Mouse (Mus musculus) heart, embryonic 11.5 days (tissue): ENCODE data around the gene Tm4sf4. TPM values are rescaled to one million over a fixed set of nuclear protein-coding genes. Genes with fewer than 3 reads are reported as not detected.

Experiments
- ATAC-seq: fragments of 200-750 bp; cut with Nextera tagmentation; replicated peaks from 2 replicates; pipeline ENCODE4 v1.8.0; 2017; ENCODE audit warnings: moderate library complexity; ENCODE audit not compliant: insufficient number of reproducible peaks, low FRiP score, low TSS enrichment
- H3K27ac ChIP-seq: fragments of 300-500 bp; sonication (generic); 2 replicates; pipeline ENCODE4 v1.5.1; 2014; ENCODE audit warnings: mild to moderate bottlenecking, low read depth, low read length
- H3K27me3 ChIP-seq: fragments of 300-500 bp; sonication (generic); 2 replicates; pipeline ENCODE4 v1.6.1; 2014; ENCODE audit warnings: mild to moderate bottlenecking, low read length, mixed read lengths; ENCODE audit not compliant: control insufficient read depth, insufficient read depth
- H3K36me3 ChIP-seq: fragments of 300-500 bp; sonication (generic); 2 replicates; pipeline ENCODE4 v1.6.1; 2014; ENCODE audit warnings: mild to moderate bottlenecking, low read length, moderate library complexity, mixed read lengths; ENCODE audit not compliant: control insufficient read depth, insufficient read depth
- H3K4me1 ChIP-seq: fragments of 300-500 bp; sonication (generic); 2 replicates; pipeline ENCODE4 v1.6.1; 2014; ENCODE audit warnings: low read length; ENCODE audit not compliant: control insufficient read depth, insufficient read depth
- H3K4me2 ChIP-seq: fragments of 300-500 bp; sonication (generic); 2 replicates; pipeline ENCODE4 v1.6.1; 2014; ENCODE audit warnings: mild to moderate bottlenecking, moderate library complexity
- H3K4me3 ChIP-seq: fragments of 300-500 bp; sonication (generic); 2 replicates; pipeline ENCODE4 v1.5.1; 2014; ENCODE audit warnings: low read depth, low read length
- H3K9ac ChIP-seq: fragments of 300-500 bp; sonication (generic); 2 replicates; pipeline ENCODE4 v1.6.1; 2014; ENCODE audit warnings: mild to moderate bottlenecking, low read depth, low read length, moderate library complexity
- H3K9me3 ChIP-seq: fragments of 300-500 bp; sonication (generic); replicated peaks from 2 replicates; pipeline ENCODE4 v1.6.1; 2016; ENCODE audit warnings: low read length; ENCODE audit not compliant: control insufficient read depth
- WGBS: fragments of 180-500 bp; shearing (Covaris S2); extraction: QIAGEN DNeasy Blood & Tissue Kit; methylation state at CpG from one replicate; pipeline ENCODE4 v1.1.7; 2014; ENCODE audit not compliant: insufficient replicate concordance; 5-methylcytosine and 5-hydroxymethylcytosine counted together
- polyA plus RNA-seq: library from polyadenylated mRNA; unstranded; fragments of >200 nt; fragmentation: Nextera tagmentation; extraction: Ambion mirVana; gene quantifications from 2 replicates; pipeline ENCODE4 v1.2.1, GENCODE M21; 2014

Tm4sf4 gene
- polyA plus RNA-seq, 1 experiment from 2014 or later, result 1.2 TPM

DNA sequence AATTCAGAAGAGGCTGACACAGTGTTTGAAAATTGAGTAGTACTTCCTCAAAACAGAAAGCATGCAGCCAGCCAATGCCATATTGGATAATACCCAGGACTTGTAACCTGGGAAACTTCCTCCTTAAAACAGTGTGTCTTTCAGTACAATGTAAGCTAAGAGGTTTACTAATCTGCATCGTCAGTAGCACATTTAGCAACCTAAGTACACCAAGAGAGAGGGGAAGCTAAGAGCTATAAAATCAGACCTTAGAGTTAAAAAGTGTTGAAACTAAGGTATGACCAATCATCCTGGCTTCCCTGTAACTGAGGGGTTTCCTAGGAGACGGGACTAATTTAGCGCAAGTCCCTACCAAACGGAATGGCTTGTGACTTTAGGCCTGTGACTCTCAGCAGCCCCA is 61.0 kb downstream of the Tm4sf4 start:
- peaks cover 2% of the 10 kb centered on the region; the same call in 1 of the 2 replicates for H3K36me3 ChIP-seq
- 80% methylated on average over 4 of the region's 4 CpGs for WGBS
- peaks cover 6% of the 10 kb centered on the region; the same call in 1 of the 2 replicates for H3K4me1 ChIP-seq
- ATAC-seq, result no peak
- no peak overlapping the region for H3K4me3 ChIP-seq
- no peak overlapping the region for H3K27ac ChIP-seq
- no peaks in the 10 kb centered on the region for H3K9me3 ChIP-seq
- H3K9ac ChIP-seq, result no peak overlapping the region
- H3K27me3 ChIP-seq, result no peaks in the 10 kb centered on the region
- H3K4me2 ChIP-seq, result no peak overlapping the region

DNA sequence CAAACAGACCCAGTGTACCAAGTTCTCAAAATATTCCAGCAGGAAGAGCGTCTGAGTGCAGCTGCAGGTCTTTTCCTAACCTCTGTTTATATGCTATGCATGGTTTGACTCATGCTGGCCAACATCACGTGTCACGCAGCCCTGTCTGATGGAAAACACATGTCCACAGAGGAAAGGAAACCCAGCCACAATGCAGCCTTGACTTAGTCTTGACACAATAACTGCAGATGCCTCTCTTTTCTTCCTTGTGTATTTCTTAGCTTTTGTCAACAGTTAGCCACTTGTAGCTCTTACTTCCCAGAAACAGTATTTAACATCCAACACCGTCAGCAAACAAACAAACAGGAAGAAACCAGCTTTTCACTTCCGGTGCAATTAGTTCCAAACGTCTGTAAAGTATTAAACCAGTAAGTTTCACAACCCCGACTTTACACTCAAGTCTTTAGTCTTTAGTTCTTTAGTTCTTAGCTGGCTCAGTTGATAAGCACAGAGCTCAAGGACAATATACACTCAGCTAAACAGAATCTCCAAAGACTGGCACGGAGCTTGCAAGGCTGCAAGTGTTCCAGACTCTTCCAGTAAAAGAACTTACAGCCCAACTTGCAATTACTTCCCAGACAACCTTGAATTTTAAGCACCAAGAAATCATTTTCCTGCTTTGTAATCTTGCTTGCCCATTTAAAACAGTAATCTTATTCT is 62.5 kb downstream of the Tm4sf4 start:
- Histone ChIP-seq H3K27me3 (no peaks in the 10 kb centered on the region), H3K4me1 (peaks cover 6% of the 10 kb centered on the region; the same call in 1 of the 2 replicates), H3K9ac (no peak overlapping the region), H3K36me3 (no peaks in the 10 kb centered on the region; the same call in 1 of the 2 replicates), H3K4me2 (no peak overlapping the region), H3K9me3 (no peaks in the 10 kb centered on the region), H3K4me3 (no peak overlapping the region), H3K27ac (peak overlapping the region; percentile 55)
- ATAC-seq, result peak; percentile 68; the same call in 1 of the 2 replicates
- WGBS, result 48% methylated on average over 8 of the region's 8 CpGs

Other genes with a start within 250 kb of the Tm4sf4 start
- gene Tm4sf1, start 123.3 kb upstream of the Tm4sf4 start, polyA plus RNA-seq, result 115 TPM in 2 replicates
- gene Wwtr1, start 150.6 kb downstream of the Tm4sf4 start, polyA plus RNA-seq, result 12.9 and 17.4 TPM in 2 replicates
- gene Commd2, start 226.4 kb downstream of the Tm4sf4 start, polyA plus RNA-seq, result 53.7 and 57.4 TPM in 2 replicates